Mouse (Mus musculus) lung, embryonic 16.5 days (tissue): ENCODE measurements around the gene Adamts17. TPM values are rescaled to one million over a fixed set of nuclear protein-coding genes. Genes with fewer than 3 reads are reported as not detected.

Experiments used
- ATAC-seq: fragments of 200-750 bp; cut with Nextera tagmentation; 2 replicates; pipeline ENCODE4 v1.8.0; 2017; ENCODE audit warnings: low read depth, mild to moderate bottlenecking, moderate library complexity
- H3K27ac ChIP-seq: fragments of 300-500 bp; sonication (generic); 2 replicates; pipeline ENCODE4 v1.5.1; 2014; ENCODE audit warnings: mild to moderate bottlenecking, control low read depth, low read length
- H3K27me3 ChIP-seq: fragments of 300-500 bp; sonication (generic); 2 replicates; pipeline ENCODE4 v1.6.1; 2014; ENCODE audit warnings: low read depth, low read length, mixed read lengths; ENCODE audit not compliant: control insufficient read depth, insufficient read depth
- H3K36me3 ChIP-seq: fragments of 300-500 bp; sonication (generic); 2 replicates; pipeline ENCODE4 v1.6.1; 2014; ENCODE audit warnings: low read length; ENCODE audit not compliant: control insufficient read depth, insufficient read depth
- H3K4me1 ChIP-seq: fragments of 300-500 bp; sonication (generic); replicated peaks from 2 replicates; pipeline ENCODE4 v1.6.1; 2014; ENCODE audit warnings: low read length, mixed read lengths; ENCODE audit not compliant: control insufficient read depth, insufficient read depth
- H3K4me2 ChIP-seq: fragments of 300-500 bp; sonication (generic); 2 replicates; pipeline ENCODE4 v1.6.1; 2014; ENCODE audit warnings: low read depth, low read length, control low read depth
- H3K4me3 ChIP-seq: fragments of 300-500 bp; sonication (generic); 2 replicates; pipeline ENCODE4 v1.5.1; 2014; ENCODE audit warnings: mild to moderate bottlenecking, low read length, control low read depth
- H3K9ac ChIP-seq: fragments of 300-500 bp; sonication (generic); 2 replicates; pipeline ENCODE4 v1.6.1; 2014; ENCODE audit warnings: low read length, control low read depth
- H3K9me3 ChIP-seq: fragments of 300-500 bp; sonication (generic); 2 replicates; pipeline ENCODE4 v1.6.1; 2016; ENCODE audit warnings: low read length; ENCODE audit not compliant: control insufficient read depth
- WGBS: fragments of 180-500 bp; shearing (Covaris S2); extraction: QIAGEN DNeasy Blood & Tissue Kit; methylation state at CpG from one replicate; pipeline ENCODE4 v1.1.7; 2014; 5-methylcytosine and 5-hydroxymethylcytosine counted together
- polyA plus RNA-seq: library from polyadenylated mRNA; unstranded; fragments of >200 nt; fragmentation: Nextera tagmentation; extraction: Ambion mirVana; gene quantifications from 2 replicates; pipeline ENCODE4 v1.2.1, GENCODE M21; 2015

Gene Adamts17
- polyA plus RNA-seq, 1 experiment from 2014 or later = 15.4 TPM

GRCm38 (mm10) chr7:66892096-66892495 lies 52.6 kb downstream of the Adamts17 start:
- no peaks in the 10 kb centered on the region for H3K27me3 ChIP-seq
- peaks cover 4% of the 10 kb centered on the region; the same call in 1 of the 2 replicates for H3K36me3 ChIP-seq
- H3K9ac ChIP-seq = no peak overlapping the region
- no peaks in the 10 kb centered on the region for H3K4me1 ChIP-seq
- no peak overlapping the region for H3K4me2 ChIP-seq
- H3K27ac ChIP-seq = no peak overlapping the region
- no peak overlapping the region for H3K4me3 ChIP-seq
- no peak for ATAC-seq
- WGBS = 62% methylated on average over 4 of the region's 4 CpGs
- no peaks in the 10 kb centered on the region for H3K9me3 ChIP-seq

GRCm38 (mm10) chr7:66902376-66902775 lies 62.8 kb downstream of the Adamts17 start:
- Histone ChIP-seq H3K27me3 (no peaks in the 10 kb centered on the region), H3K4me2 (no peak overlapping the region), H3K9me3 (no peaks in the 10 kb centered on the region), H3K4me1 (0 out of 2 replicates have a peak, but pooled peaks cover 3% of the 10 kb centered on the region), H3K36me3 (no peaks in the 10 kb centered on the region), H3K9ac (no peak overlapping the region), H3K27ac (no peak overlapping the region), H3K4me3 (no peak overlapping the region)
- no peak for ATAC-seq
- 86% methylated on average over 7 of the region's 7 CpGs for WGBS

DNA sequence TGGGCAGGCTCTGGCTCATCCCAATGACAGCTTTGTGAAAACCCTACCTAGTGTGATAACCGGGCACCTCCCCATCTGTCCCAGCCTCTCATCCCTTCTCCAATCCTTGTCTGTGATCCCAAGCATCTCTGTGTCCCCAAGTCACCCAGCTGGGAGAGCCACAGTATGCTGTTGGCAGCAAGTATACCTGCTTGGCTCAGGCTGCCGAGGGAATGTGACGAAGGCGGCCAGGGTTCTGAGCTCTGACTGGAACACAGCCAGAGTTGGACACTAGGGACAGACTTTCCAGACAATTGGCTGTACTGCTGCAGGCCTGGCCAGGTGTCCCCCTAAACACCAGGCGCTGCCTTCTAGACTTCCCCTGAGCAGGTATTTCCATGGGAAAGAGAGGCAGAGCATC lies 63.5 kb downstream of the Adamts17 start:
- Histone ChIP-seq H3K4me2 (no peak overlapping the region), H3K4me3 (no peak overlapping the region), H3K4me1 (0 out of 2 replicates have a peak, but pooled peaks cover 3% of the 10 kb centered on the region), H3K27me3 (no peaks in the 10 kb centered on the region), H3K27ac (no peak overlapping the region), H3K9ac (no peak overlapping the region), H3K9me3 (no peaks in the 10 kb centered on the region), H3K36me3 (no peaks in the 10 kb centered on the region)
- WGBS = 59% methylated on average over 5 of the region's 5 CpGs
- no peak for ATAC-seq

DNA sequence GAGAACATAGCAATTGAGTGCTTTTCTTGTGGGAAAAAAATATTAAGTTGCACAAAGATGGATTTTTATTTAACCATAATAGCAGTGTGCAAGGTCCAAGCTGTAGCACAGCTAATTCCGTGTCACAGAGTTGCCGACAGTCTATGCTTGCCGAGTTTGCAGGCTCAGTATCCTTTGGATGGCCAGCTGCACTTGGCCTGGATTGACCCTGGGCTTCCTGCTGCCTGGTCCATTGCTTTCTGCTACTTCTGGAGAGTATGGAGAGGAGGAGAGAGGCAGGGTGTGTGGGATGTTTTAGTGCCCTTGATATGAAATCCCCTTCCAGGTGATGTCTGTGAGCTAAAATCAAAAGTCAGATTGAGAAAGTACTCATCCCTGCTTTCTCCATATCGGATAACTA lies 66.4 kb downstream of the Adamts17 start:
- WGBS = 70% methylated on average over 4 of the region's 4 CpGs
- no peak overlapping the region for H3K4me3 ChIP-seq
- no peaks in the 10 kb centered on the region for H3K27me3 ChIP-seq
- H3K27ac ChIP-seq = no peak overlapping the region
- H3K9ac ChIP-seq = no peak overlapping the region
- no peaks in the 10 kb centered on the region for H3K9me3 ChIP-seq
- 0 out of 2 replicates have a peak, but pooled peaks cover 4% of the 10 kb centered on the region for H3K36me3 ChIP-seq
- ATAC-seq = no peak
- H3K4me2 ChIP-seq = no peak overlapping the region
- H3K4me1 ChIP-seq = 0 out of 2 replicates have a peak, but pooled peaks cover 3% of the 10 kb centered on the region

- peak; percentile 90 for ATAC-seq
- Histone ChIP-seq H3K4me2 (no peak overlapping the region), H3K4me1 (peaks cover 9% of the 10 kb centered on the region)
These were observed 73.3 kb downstream of the Adamts17 start for GRCm38 (mm10) chr7:66912866-66913265.

GRCm38 (mm10) chr7:66923595-66923994 lies 84.1 kb downstream of the Adamts17 start:
- no peak overlapping the region for H3K4me3 ChIP-seq
- peaks cover 10% of the 10 kb centered on the region for H3K4me1 ChIP-seq
- peak; percentile 70 for ATAC-seq
- H3K27ac ChIP-seq = peak overlapping the region; percentile 23; the same call in 1 of the 2 replicates
- 68% methylated on average over 3 of the region's 3 CpGs for WGBS
- no peaks in the 10 kb centered on the region for H3K9me3 ChIP-seq
- 0 out of 2 replicates have a peak, but pooled peaks cover 4% of the 10 kb centered on the region for H3K36me3 ChIP-seq
- H3K9ac ChIP-seq = no peak overlapping the region
- no peaks in the 10 kb centered on the region for H3K27me3 ChIP-seq
- no peak overlapping the region for H3K4me2 ChIP-seq

More at GRCm38 (mm10) chr7:66912866-66913265, 73.3 kb downstream of the Adamts17 start:
- 25% methylated on average over 5 of the region's 5 CpGs for WGBS
- peak overlapping the region; percentile 35 for H3K27ac ChIP-seq
- H3K36me3 ChIP-seq = 0 out of 2 replicates have a peak, but pooled peaks cover 4% of the 10 kb centered on the region
- H3K27me3 ChIP-seq = no peaks in the 10 kb centered on the region
- no peak overlapping the region for H3K9ac ChIP-seq
- H3K4me3 ChIP-seq = no peak overlapping the region
- no peaks in the 10 kb centered on the region for H3K9me3 ChIP-seq

GRCm38 (mm10) chr7:66924104-66924503 lies 84.6 kb downstream of the Adamts17 start:
- H3K4me2 ChIP-seq = no peak overlapping the region
- H3K27me3 ChIP-seq = no peaks in the 10 kb centered on the region
- ATAC-seq = peak; percentile 89
- WGBS = 41% methylated on average over 1 of the region's 1 CpGs
- no peak overlapping the region for H3K4me3 ChIP-seq
- peaks cover 14% of the 10 kb centered on the region for H3K4me1 ChIP-seq
- H3K9ac ChIP-seq = no peak overlapping the region
- H3K9me3 ChIP-seq = no peaks in the 10 kb centered on the region
- peak overlapping the region; percentile 34 for H3K27ac ChIP-seq
- 0 out of 2 replicates have a peak, but pooled peaks cover 4% of the 10 kb centered on the region for H3K36me3 ChIP-seq

- Histone ChIP-seq H3K4me2 (peak overlapping the region; percentile 0; the same call in 1 of the 2 replicates), H3K9me3 (no peaks in the 10 kb centered on the region), H3K4me3 (no peak overlapping the region), H3K4me1 (peaks cover 25% of the 10 kb centered on the region), H3K27me3 (no peaks in the 10 kb centered on the region), H3K9ac (no peak overlapping the region), H3K36me3 (no peaks in the 10 kb centered on the region), H3K27ac (peak overlapping the region; percentile 62)
- ATAC-seq = peak; percentile 91
- WGBS = 9% methylated on average over 6 of the region's 6 CpGs
These were observed 89.7 kb downstream of the Adamts17 start for GRCm38 (mm10) chr7:66929263-66929662.

GRCm38 (mm10) chr7:66931291-66931690 lies 91.8 kb downstream of the Adamts17 start:
- Histone ChIP-seq H3K36me3 (no peaks in the 10 kb centered on the region; the same call in 1 of the 2 replicates), H3K4me1 (peaks cover 32% of the 10 kb centered on the region), H3K4me2 (no peak overlapping the region), H3K9ac (no peak overlapping the region), H3K27me3 (no peaks in the 10 kb centered on the region), H3K9me3 (no peaks in the 10 kb centered on the region), H3K4me3 (no peak overlapping the region), H3K27ac (no peak overlapping the region)
- 90% methylated on average over 1 of the region's 1 CpGs for WGBS
- ATAC-seq = no peak
